Mouse (Mus musculus) MN1 (cell line): ENCODE measurements around the gene Adgre5.

Source experiments
- DNase-seq: peaks from one replicate; pipeline ENCODE4 v3.0.0-alpha.2; 2016; ENCODE audit warnings: low spot score

Adgre5 gene

GRCm38 (mm10) chr8:83722631-83723030, 18.5 kb downstream of the Adgre5 start:
- DNase-seq = no peak

DNA sequence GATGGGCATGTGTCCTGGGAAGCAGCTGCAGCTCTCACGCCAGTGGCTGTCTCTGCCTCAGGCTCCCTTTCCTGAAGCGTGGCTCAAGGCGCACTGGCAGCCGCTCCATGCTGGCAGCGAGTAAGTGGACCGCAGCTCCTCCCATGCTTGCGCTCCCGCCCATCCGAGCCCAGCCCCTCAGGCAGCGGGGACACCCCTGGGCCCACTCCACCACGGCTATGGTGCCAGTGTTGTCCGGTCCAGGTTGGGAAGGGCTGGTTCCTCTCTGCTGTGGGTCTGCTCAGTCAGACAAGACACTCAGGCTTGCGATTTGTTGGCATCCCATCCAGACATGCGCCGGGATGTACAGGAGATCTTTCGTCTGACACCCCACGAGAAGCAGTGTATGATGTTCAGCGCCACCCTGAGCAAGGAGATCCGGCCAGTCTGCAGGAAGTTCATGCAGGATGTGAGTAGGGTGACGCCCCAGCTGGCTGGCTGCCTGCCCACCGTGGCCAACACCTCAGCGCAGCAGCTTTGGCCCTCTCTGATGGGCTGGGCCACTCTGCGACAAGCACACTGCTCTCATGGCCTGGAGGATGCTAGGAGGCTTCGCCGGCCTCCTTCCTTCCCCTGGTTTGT, 19.6 kb downstream of the Adgre5 start:
- DNase-seq = peak; percentile 66

DNA sequence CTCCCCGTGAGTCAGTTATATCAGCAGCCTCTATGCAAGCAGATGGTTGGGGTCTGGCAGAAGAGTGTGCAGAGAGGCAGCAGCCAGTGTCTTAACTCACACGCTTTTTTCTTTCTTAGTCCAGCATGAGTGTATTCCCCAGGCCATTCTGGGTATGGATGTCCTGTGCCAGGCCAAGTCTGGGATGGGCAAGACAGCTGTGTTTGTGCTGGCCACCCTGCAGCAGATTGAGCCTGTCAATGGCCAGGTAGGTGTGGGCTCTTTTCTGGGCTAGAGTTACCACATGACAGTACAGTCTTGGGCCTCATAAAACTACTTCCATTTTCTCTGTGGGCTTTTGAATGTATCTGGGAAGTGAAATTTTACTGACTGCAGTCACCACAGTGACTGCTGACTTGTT, 21.4 kb downstream of the Adgre5 start:
- no peak for DNase-seq

DNA sequence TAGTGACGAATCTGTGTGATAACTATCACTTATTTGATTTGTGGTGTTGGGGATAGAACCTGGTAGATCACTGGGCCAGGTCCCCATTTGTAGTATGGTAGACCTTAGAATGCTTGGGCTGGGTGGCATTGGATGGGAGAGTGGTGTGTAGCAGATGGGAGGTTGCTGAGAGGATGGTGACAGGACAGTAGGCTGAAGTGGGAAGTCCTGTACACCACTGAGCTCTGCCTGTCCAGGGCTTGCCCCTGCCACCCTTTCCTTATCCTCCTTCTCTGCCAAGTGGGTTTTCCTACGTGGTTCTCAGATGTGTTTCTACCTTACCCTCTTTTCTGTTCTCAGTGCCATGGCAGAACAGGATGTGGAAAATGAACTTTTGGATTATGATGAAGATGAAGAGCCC, 22.1 kb downstream of the Adgre5 start:
- DNase-seq = no peak

- DNase-seq = peak; percentile 80
Observed at GRCm38 (mm10) chr8:83716563-83716962, 24.6 kb downstream of the Adgre5 start.

- DNase-seq = peak; percentile 40
Observed at GRCm38 (mm10) chr8:83715771-83716170, 25.4 kb downstream of the Adgre5 start.

- DNase-seq = peak; percentile 99
Observed at GRCm38 (mm10) chr8:83715031-83715690, 26.0 kb downstream of the Adgre5 start, which contains the start of gene Ddx39. TSS of gene Ddx39 (plus strand) at chr8:83715177.

- no peak for DNase-seq
Observed at GRCm38 (mm10) chr8:83714676-83715030, 26.5 kb downstream of the Adgre5 start.

DNA sequence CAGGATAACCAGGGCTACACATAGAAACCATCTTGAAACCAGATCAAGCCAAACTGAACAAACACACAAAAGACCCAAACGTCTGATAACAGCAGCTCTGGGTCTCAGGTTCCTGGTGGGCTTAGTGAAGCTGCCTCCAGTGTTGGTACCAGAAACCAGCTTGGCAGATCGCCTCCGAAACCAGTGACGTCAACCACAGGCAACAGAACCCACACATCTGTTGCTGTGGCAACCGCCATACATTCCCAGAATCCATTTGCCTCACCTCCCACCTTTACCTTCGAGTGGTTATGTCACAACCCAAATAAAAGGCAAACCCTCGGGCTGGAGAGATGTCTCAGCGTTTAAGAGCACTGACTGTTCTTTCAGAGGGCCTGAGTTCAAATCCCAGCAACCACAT, 33.6 kb downstream of the Adgre5 start:
- no peak for DNase-seq

GRCm38 (mm10) chr8:83706411-83706810, 34.7 kb downstream of the Adgre5 start:
- no peak for DNase-seq

DNA sequence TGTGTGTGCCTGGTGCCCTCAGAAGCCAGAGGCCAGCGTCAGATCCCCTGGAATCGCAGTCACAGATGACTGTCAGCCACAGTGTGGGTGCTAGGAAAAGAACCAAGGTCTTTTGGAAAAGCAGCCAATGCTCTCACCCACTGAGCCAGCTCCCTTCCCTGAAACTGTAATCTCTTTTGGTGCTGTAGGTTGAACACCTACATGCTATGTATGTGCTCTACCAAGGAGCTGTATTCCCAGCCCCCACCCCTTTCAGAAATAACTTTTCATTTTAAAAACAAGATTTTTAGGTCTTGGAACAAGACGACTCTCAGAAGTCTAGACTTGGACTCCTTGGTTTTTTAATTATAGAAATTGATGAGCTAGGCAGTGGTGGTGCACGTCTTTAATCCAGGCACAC, 37.7 kb downstream of the Adgre5 start:
- no peak for DNase-seq

DNA sequence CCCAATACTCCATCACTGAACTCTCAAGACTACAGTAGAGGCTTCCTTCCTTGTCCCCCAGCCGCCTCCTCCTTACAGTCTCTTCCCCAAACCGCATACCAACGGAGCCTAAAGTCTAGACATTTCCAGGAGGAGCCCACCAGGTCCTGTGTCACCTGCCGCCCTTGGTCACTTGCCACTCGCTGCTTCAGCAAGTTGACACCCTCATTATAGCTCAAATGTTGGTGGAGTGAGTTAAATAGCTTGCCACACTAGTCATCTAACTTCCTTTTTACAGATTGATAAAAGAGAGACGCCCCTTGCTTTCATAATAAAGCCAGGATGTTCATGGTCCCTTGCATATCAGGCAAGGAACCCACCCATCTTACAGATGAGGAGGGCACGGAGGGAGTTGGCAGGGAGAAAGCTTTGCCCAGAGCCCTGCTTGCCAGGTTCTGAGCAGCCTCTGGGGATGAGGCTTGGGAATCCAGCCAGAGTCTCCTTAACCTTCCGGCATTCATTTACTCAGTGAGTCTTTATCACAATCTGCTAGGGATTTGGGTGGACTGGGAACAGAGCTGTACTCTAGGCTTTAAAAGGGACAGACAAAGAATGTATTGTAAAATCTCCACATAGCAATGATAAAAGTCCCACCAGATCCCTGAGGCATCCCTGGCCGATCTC, 40.6 kb downstream of the Adgre5 start:
- DNase-seq = peak; percentile 80

- no peak for DNase-seq
Observed at GRCm38 (mm10) chr8:83699566-83699965, 41.6 kb downstream of the Adgre5 start.

- DNase-seq = peak; percentile 83
Observed at GRCm38 (mm10) chr8:83698661-83699453, 42.3 kb downstream of the Adgre5 start, which contains the start of gene Pkn1. TSS of gene Pkn1 (minus strand) at chr8:83699179.

- DNase-seq = peak; percentile 66
Observed at GRCm38 (mm10) chr8:83698291-83698660, 42.9 kb downstream of the Adgre5 start.

GRCm38 (mm10) chr8:83697374-83698220, 43.5 kb downstream of the Adgre5 start:
- DNase-seq = peak; percentile 78

GRCm38 (mm10) chr8:83695351-83696106, 45.6 kb downstream of the Adgre5 start:
- no peak for DNase-seq

DNA sequence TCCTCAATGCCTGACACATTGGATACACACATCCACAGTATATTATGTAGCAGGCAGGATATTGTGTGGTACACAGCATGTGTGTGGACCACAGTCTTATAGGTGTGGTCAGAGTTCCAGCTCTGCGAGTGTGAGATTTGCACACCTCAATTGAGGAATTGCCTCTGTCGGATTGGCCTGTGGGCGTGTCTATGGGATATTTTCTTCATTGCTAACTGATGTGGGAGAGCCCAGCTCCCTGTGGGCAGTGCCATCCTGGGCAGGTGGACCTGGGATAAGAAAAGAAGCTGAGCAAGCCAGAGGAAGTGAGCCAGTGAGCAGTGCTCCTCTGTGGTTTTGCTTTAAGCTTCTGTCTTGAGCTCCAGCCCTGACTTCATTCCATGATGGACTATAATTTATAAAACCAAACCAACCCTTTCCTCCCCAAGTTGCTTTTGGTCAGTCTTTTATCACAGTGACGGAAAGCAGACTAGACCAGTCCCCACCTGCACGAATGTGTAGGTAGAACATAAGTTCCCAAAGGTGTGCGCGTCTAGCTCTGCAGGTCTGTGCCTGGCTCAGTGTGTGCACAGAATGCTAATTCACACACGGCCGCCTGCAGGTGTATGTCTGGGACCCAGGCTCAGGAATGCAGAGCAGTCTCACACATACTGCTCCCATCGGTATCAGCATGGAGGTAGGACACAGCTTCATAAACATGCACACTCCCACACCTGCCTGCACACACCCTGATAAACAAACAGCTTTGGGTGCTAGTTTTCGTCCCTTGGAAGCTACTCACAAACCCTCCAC, 46.6 kb downstream of the Adgre5 start:
- DNase-seq = no peak

GRCm38 (mm10) chr8:83693609-83694236, 47.4 kb downstream of the Adgre5 start:
- no peak for DNase-seq

DNA sequence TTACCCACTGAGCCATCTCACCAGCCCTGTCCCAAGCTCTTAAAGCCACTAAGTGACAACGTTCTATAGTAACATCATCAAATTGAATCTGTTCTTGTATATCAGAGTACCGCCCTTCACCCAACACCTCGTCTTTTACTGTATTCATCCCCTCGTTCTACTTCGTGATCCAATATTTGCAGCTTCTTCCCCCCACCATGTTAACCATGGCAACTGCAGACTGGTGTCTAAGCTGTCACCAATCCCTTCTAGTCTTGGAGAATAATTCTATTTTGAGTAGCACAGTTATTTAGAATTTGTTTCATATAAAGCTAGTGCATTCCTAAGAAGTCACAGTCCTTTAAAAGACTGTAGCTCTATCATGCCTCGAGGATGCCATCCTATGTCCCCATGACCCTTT, 51.9 kb downstream of the Adgre5 start:
- no peak for DNase-seq
